Mouse (Mus musculus) myocyte (in vitro differentiated cells): ENCODE data around the gene Arhgap6.

Source experiments
- CEBPB ChIP-seq: IDR thresholded peaks from 2 replicates; pipeline ENCODE4 v1.6.1; 2011; ENCODE audit warnings: mild to moderate bottlenecking, moderate library complexity; ENCODE audit not compliant: poor library complexity, insufficient read depth, severe bottlenecking
- E2F4 ChIP-seq: IDR thresholded peaks from one replicate; pipeline ENCODE4 v1.6.1; 2011; ENCODE audit warnings: mild to moderate bottlenecking, control low read depth, moderate library complexity; ENCODE audit not compliant: insufficient read depth
- MYOD1 ChIP-seq, 3 experiments: IDR thresholded peaks; one replicate each; pipeline ENCODE4 v1.6.1; 2011; ENCODE audit warnings: control low read depth in 2 of 3, low read depth in 2 of 3, mild to moderate bottlenecking in 2 of 3, moderate library complexity in 1 of 3; ENCODE audit not compliant: insufficient read length in 2 of 3, control insufficient read depth in 1 of 3
- POLR2A ChIP-seq: IDR thresholded peaks from one replicate; pipeline ENCODE4 v1.6.1; 2011; ENCODE audit warnings: low read depth, mild to moderate bottlenecking, control low read depth, moderate library complexity; ENCODE audit not compliant: insufficient read length
- USF1 ChIP-seq: IDR thresholded peaks from one replicate; pipeline ENCODE4 v1.6.1; 2011; ENCODE audit warnings: low read depth, mild to moderate bottlenecking, control low read depth, moderate library complexity

- no peak for TF ChIP-seq USF1
- no peak for TF ChIP-seq MYOD1 (IDR thresholded peaks at IDR 0.05; ENCODE audit: control insufficient read depth in 1 of 3, insufficient read length in 2 of 3, low read depth in 2 of 3)
- TF ChIP-seq POLR2A: no peak
- TF ChIP-seq E2F4: no peak
- no peak for TF ChIP-seq CEBPB
Observed at GRCm38 (mm10) chrX:168913519-168913918, 118.6 kb downstream of the Arhgap6 start.
